Mouse (Mus musculus) liver, embryonic 14.5 days (tissue): Measurements from ENCODE around the gene Ssx2ip.

Source experiments
- CTCF ChIP-seq: IDR thresholded peaks from 2 replicates; pipeline ENCODE4 v1.5.1; 2016; ENCODE audit warnings: antibody characterized with exemption, low read depth, control low read depth
- EP300 ChIP-seq: IDR thresholded peaks from 2 replicates; pipeline ENCODE4 v1.6.1; 2016; ENCODE audit warnings: antibody characterized with exemption, low read depth

DNA sequence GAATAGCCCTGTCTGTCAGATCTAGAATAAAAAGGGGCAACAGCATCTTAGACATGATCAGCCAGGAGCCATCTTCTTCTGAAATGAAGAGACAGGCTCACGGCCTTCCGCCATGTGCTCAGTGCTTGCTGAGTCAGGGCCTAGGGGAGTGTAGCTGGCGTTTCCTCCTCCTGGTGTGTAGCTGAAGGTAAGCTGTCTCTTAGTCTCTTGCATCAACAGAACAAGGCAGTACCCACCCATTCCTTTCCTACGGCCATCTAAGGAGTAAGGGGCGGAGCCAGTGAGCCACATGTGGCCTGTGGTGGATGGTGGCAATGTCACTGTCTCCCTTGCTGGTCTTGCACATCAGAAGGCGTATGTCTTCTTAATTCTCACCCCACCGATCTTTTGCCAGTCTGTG, 5.7 kb downstream of the Ssx2ip start:
- TF ChIP-seq CTCF = peak; percentile 15; the same call in 1 of the 2 replicates
- no peak for TF ChIP-seq EP300
